14 mouse cellular contexts compared by ENCODE assay signal in the genomic region with DNA sequence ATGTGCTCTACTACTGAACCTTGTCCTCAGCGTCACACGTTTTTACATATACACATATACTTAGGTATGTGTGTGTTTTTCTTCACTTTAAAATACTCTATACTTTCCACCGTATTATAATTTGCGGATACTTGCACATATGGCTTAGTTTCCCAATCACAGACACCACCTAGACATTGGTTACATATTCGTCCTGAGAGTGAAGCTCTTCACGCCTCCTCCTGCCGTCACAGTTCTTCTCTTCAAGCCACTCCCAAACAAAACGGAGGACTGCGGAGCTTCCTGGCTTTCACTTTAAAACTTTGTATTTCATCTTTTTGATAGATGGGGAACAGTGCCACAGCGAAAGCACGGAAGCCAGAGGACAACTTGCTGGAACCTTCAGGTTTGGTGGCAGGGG.
"Had no signal": no experiment of that assay in that cellular context is flagged by ENCODE, and none has a peak within 500 bp of the region (broad histone marks: within the 10 kb centered on the region; RNA-seq: fewer than 3 reads in every experiment).

No protein-coding gene starts in this region.

- ATAC-seq: liver, embryonic 12.5 days had no signal

- DNase-seq: kidney, adult 11 months; kidney, adult 8-10 months; kidney, postnatal 10 days; kidney, postnatal 36 days; left cerebral cortex, postnatal 4 days; lung, adult 18-20 months; lung, postnatal 10 days; lung, postnatal 36 days; midbrain, embryonic 14.5 days; right cerebral cortex, adult 18-20 months; right cerebral cortex, postnatal 14 days; right cerebral cortex, postnatal 4 days; thymus, postnatal 14 days had no signal
